8 mouse cellular contexts compared by ENCODE assay signal in genomic region chr4:154334699-154335402, GRCm38 (mm10). TPM values are rescaled to one million over a fixed set of nuclear protein-coding genes. Genes with fewer than 3 reads are reported as not detected.
DNase-seq lines count a peak whose midpoint lies in the region; ATAC-seq lines count a peak whose summit lies in the region.

No protein-coding gene starts in this region.

- peaks cover 90% of the 10 kb centered on the region for H3K4me1 ChIP-seq in limb, embryonic 10.5 days
- H3K4me1 ChIP-seq in midbrain, embryonic 13.5 days (replicated peaks): peaks cover 38% of the 10 kb centered on the region

- peaks cover 99% of the 10 kb centered on the region for H3K36me3 ChIP-seq in limb, embryonic 10.5 days
- no peaks in the 10 kb centered on the region for H3K36me3 ChIP-seq in midbrain, embryonic 13.5 days

- ATAC-seq in midbrain, embryonic 13.5 days: no peak

- 61% methylated on average over 48 of the region's 48 CpGs for WGBS in limb, embryonic 10.5 days
- WGBS in midbrain, embryonic 13.5 days: 49% methylated on average over 46 of the region's 48 CpGs

- no peak overlapping the region for H3K4me3 ChIP-seq in limb, embryonic 10.5 days
- H3K4me3 ChIP-seq in midbrain, embryonic 13.5 days (replicated peaks): peak overlapping the region; percentile 15

- H3K9ac ChIP-seq in midbrain, embryonic 13.5 days (replicated peaks): 0 out of 2 replicates have a peak overlapping the region, but pooled peaks have one; percentile 39

- H3K9me3 ChIP-seq in limb, embryonic 10.5 days (replicated peaks): no peaks in the 10 kb centered on the region
- H3K9me3 ChIP-seq in midbrain, embryonic 13.5 days: no peaks in the 10 kb centered on the region

- peak overlapping the region; percentile 84 for H3K27ac ChIP-seq in limb, embryonic 10.5 days
- H3K27ac ChIP-seq in midbrain, embryonic 13.5 days: no peak overlapping the region

- peaks cover 21% of the 10 kb centered on the region for H3K27me3 ChIP-seq in limb, embryonic 10.5 days (ENCODE audit: low read depth, poor library complexity, severe bottlenecking)
- peaks cover 22% of the 10 kb centered on the region; the same call in 1 of the 2 replicates for H3K27me3 ChIP-seq in midbrain, embryonic 13.5 days

- DNase-seq in ovary, postnatal 36 days (ENCODE audit: low spot score): peak; percentile 40
- DNase-seq in ovary, postnatal 10 days (ENCODE audit: low spot score): no peak
- DNase-seq in cerebellum, adult 9-10 months: peak; percentile 35
- DNase-seq in heart, adult 9 months (ENCODE audit: low spot score in 2 of 2): peak; percentile 41 to 45
- peak; percentile 50 for DNase-seq in limb, embryonic 10.5 days (ENCODE audit: low spot score)
- DNase-seq in thymus, postnatal 36 days: peak; percentile 21 to 31
- DNase-seq in left cerebral cortex, adult 18-20 months (ENCODE audit: low spot score in 2 of 2): no peak

- peak overlapping the region; percentile 43 for H3K4me2 ChIP-seq in midbrain, embryonic 13.5 days (replicated peaks)

RNA-seq across cellular contexts. Expression of gene B230104I21Rik, which starts 1.1 kb away (rescaled TPM):
- polyA plus RNA-seq in limb, embryonic 10.5 days (2016; fragmentation: Nextera tagmentation; extraction: Ambion mirVana): 0.18 TPM in 1 of 2 replicates, not detected in the other
- 0.24 TPM in 1 of 2 replicates, not detected in the other for polyA plus RNA-seq in midbrain, embryonic 13.5 days (2015; fragmentation: Nextera tagmentation; extraction: Ambion mirVana)
- total RNA-seq in left cerebral cortex, adult 18-20 months (2021): not detected

RNA-seq across cellular contexts. Expression of gene Arhgef16, which starts 33.4 kb away (rescaled TPM):
- 5.3 and 6.2 TPM in 2 replicates for polyA plus RNA-seq in limb, embryonic 10.5 days (2016; fragmentation: Nextera tagmentation; extraction: Ambion mirVana)
- polyA plus RNA-seq in midbrain, embryonic 13.5 days (2015; fragmentation: Nextera tagmentation; extraction: Ambion mirVana): 0.18 and 0.32 TPM in 2 replicates
- total RNA-seq in left cerebral cortex, adult 18-20 months (2021): 1 to 10 TPM; 1.2 TPM

Comparison
In these comparisons a context has a peak if more than half of its experiments do, and no peak if none do; other contexts are left out.
1. DNase-seq: peak in ovary, postnatal 36 days (single experiment), cerebellum, adult 9-10 months (single experiment), heart, adult 9 months (2 of 2), limb, embryonic 10.5 days (single experiment) and thymus, postnatal 36 days (2 of 2); none in ovary, postnatal 10 days (single experiment) and left cerebral cortex, adult 18-20 months (0 of 2).